Mouse (Mus musculus): ENCODE measurements around the gene Runx2. TPM values are rescaled to one million over a fixed set of nuclear protein-coding genes. Genes with fewer than 3 reads are reported as not detected.

Runx2 gene
- total and polyA plus RNA-seq, 3 experiments, result not detected

DNA sequence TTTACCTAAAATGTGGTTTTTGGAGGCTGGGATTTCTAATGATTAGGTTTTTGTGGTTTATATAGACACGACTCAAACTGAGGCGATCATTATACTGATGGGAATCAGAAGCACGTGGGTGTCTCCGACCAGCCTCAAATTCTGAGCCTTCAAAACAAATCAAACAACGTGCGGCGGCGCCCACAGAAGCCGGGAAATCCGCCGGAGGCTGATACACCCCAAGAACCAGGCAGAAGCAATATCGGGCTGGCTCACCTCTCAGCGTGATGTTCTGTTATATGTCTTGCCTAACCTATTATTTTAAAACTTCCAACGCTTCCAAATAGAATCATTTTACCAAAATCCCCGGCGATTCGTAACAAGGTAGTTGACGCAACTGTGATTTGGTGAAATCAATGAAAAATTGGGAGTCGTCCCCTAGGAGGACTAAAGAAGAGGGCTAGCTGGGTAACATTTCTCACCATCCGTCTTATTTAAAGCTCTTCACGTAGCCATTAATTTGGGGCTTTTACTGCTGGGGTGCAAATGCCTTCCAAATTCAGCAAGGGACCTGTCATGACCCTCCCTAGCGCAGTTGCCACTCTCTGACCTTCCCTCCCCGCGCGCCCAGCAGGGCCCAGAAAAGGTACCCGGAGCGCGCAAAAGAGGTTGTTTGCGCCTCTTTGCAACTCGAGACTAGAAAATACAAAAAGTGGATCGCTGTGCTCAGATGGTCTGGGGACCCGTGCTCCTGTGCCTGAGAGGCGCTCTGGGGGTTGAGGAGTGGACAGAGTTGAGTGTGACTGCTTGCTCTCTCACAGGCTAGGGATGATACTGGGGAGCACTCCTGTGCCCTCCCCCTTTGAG, 77.1 kb downstream of the Runx2 start:
- Histone ChIP-seq H3K27ac (ENCODE audit: control insufficient read depth, low read depth, low read length) (no peak overlapping the region), H3K4me1 (ENCODE audit: control insufficient read depth in 1 of 2, insufficient read depth in 2 of 2, low read length in 2 of 2) (no peaks in the 10 kb centered on the region), H3K36me3 (ENCODE audit: control insufficient read depth in 1 of 2, insufficient read depth in 2 of 2, low read length in 2 of 2) (no peaks in the 10 kb centered on the region), H3K9ac (ENCODE audit: control insufficient read depth, low read depth, low read length, poor library complexity, severe bottlenecking) (no peak overlapping the region), H3K27me3 (ENCODE audit: control insufficient read depth in 1 of 2, insufficient read depth in 2 of 2, low read length in 2 of 2) (no peaks in the 10 kb centered on the region), H3K9me3 (replicated peaks; ENCODE audit: insufficient read depth, low read length) (no peaks in the 10 kb centered on the region), H3K79me2 (ENCODE audit: control insufficient read depth, insufficient read depth, low read length, poor library complexity) (no peaks in the 10 kb centered on the region), H3K4me3 (ENCODE audit: control insufficient read depth in 1 of 2, insufficient read depth in 1 of 2, low read depth in 2 of 2, low read length in 2 of 2) (no peak overlapping the region)
- no peak for TF ChIP-seq ZKSCAN1 (IDR thresholded peaks at IDR 0.05; ENCODE audit: low read depth, low read length)
- no peak for TF ChIP-seq ETS1 (IDR thresholded peaks at IDR 0.05; ENCODE audit: low read depth, low read length)
- TF ChIP-seq NRF1 (IDR thresholded peaks at IDR 0.05; ENCODE audit: insufficient read depth, low read depth, low read length, poor library complexity, severe bottlenecking), result no peak
- TF ChIP-seq ZNF384 (IDR thresholded peaks at IDR 0.05; ENCODE audit: low read depth, low read length), result no peak
- no peak for TF ChIP-seq HCFC1 (IDR thresholded peaks at IDR 0.05; ENCODE audit: low read depth, low read length)
- no peak for TF ChIP-seq MYC (IDR thresholded peaks at IDR 0.05; ENCODE audit: low read depth, low read length)
- TF ChIP-seq TAL1 (IDR thresholded peaks at IDR 0.05; ENCODE audit: low read length), result no peak
- TF ChIP-seq ZMIZ1 (IDR thresholded peaks at IDR 0.05; ENCODE audit: low read depth, low read length), result no peak
- TF ChIP-seq GATA1 (IDR thresholded peaks at IDR 0.05; ENCODE audit: low read depth, low read length), result no peak
- no peak for TF ChIP-seq CHD1 (IDR thresholded peaks at IDR 0.05; ENCODE audit: low read depth, low read length)
- no peak for TF ChIP-seq UBTF (IDR thresholded peaks at IDR 0.05; ENCODE audit: borderline replicate concordance, insufficient read depth, low read depth, low read length)
- TF ChIP-seq MAZ (IDR thresholded peaks at IDR 0.05; ENCODE audit: low read depth, low read length), result no peak
- no peak for TF ChIP-seq MEF2A (IDR thresholded peaks at IDR 0.05; ENCODE audit: extremely low read depth, insufficient replicate concordance, low read depth, low read length, poor library complexity, severe bottlenecking)
- no peak for TF ChIP-seq RCOR1 (IDR thresholded peaks at IDR 0.05; ENCODE audit: low read depth, low read length)
- no peak for TF ChIP-seq CHD2 (IDR thresholded peaks at IDR 0.05; ENCODE audit: low read length)
- no peak for TF ChIP-seq SMC3 (IDR thresholded peaks at IDR 0.05; ENCODE audit: low read depth, low read length)
- DNase-seq (ENCODE audit: low read depth, low spot score), result no peak

- TF ChIP-seq POLR2AphosphoS2 (IDR thresholded peaks at IDR 0.05; ENCODE audit: low read length), result no peak
- no peak for TF ChIP-seq ZNF384 (IDR thresholded peaks at IDR 0.05; ENCODE audit: low read depth, low read length)
- no peak for TF ChIP-seq ETS1 (IDR thresholded peaks at IDR 0.05; ENCODE audit: low read depth, low read length)
- no peak for TF ChIP-seq TBP (IDR thresholded peaks at IDR 0.05; ENCODE audit: low read depth, low read length)
- no peak for TF ChIP-seq RCOR1 (IDR thresholded peaks at IDR 0.05; ENCODE audit: low read depth, low read length)
- no peak for TF ChIP-seq CHD1 (IDR thresholded peaks at IDR 0.05; ENCODE audit: low read depth, low read length)
- no peak for TF ChIP-seq BHLHE40 (IDR thresholded peaks at IDR 0.05; ENCODE audit: borderline replicate concordance, low read depth, low read length)
- no peak for TF ChIP-seq ZMIZ1 (IDR thresholded peaks at IDR 0.05; ENCODE audit: low read depth, low read length)
- no peak for TF ChIP-seq CTCF (IDR thresholded peaks at IDR 0.05 in 2 of 3, conservative IDR thresholded peaks at IDR 0.05 in 1 of 3; ENCODE audit: control insufficient read depth in 1 of 3, insufficient read depth in 1 of 3, low read depth in 2 of 3, low read length in 3 of 3, poor library complexity in 1 of 3, severe bottlenecking in 1 of 3)
- TF ChIP-seq JUND (IDR thresholded peaks at IDR 0.05; ENCODE audit: low read depth, low read length), result no peak
- TF ChIP-seq TAL1 (IDR thresholded peaks at IDR 0.05; ENCODE audit: low read length), result no peak
- TF ChIP-seq NELFE (IDR thresholded peaks at IDR 0.05; ENCODE audit: low read depth, low read length), result no peak
- H3K4me3 ChIP-seq (ENCODE audit: control insufficient read depth in 1 of 2, insufficient read depth in 1 of 2, low read depth in 2 of 2, low read length in 2 of 2), result no peak overlapping the region
- no peaks in the 10 kb centered on the region for H3K9me3 ChIP-seq (replicated peaks; ENCODE audit: insufficient read depth, low read length)
- DNase-seq (ENCODE audit: low read depth, low spot score), result no peak
- no peak overlapping the region for H3K9ac ChIP-seq (ENCODE audit: control insufficient read depth, low read depth, low read length, poor library complexity, severe bottlenecking)
- H3K27ac ChIP-seq (ENCODE audit: control insufficient read depth, low read depth, low read length), result no peak overlapping the region
- H3K79me2 ChIP-seq (ENCODE audit: control insufficient read depth, insufficient read depth, low read length, poor library complexity), result no peaks in the 10 kb centered on the region
- no peaks in the 10 kb centered on the region for H3K27me3 ChIP-seq (ENCODE audit: control insufficient read depth in 1 of 2, insufficient read depth in 2 of 2, low read length in 2 of 2)
- no peaks in the 10 kb centered on the region for H3K36me3 ChIP-seq (ENCODE audit: control insufficient read depth in 1 of 2, insufficient read depth in 2 of 2, low read length in 2 of 2)
- H3K4me1 ChIP-seq (ENCODE audit: control insufficient read depth in 1 of 2, insufficient read depth in 2 of 2, low read length in 2 of 2), result no peaks in the 10 kb centered on the region
Measured at GRCm38 (mm10) chr17:44735991-44736561, 78.5 kb downstream of the Runx2 start.
